Mouse (Mus musculus) G1E (cell line): ENCODE results near the gene Spen. TPM values are rescaled to one million over a fixed set of nuclear protein-coding genes. Genes with fewer than 3 reads are reported as not detected.
A peak's percentile ranks its signal among the peaks of the same experiment; 100 is the strongest.

Source experiments
- ATAC-seq: 2 replicates; pipeline ENCODE4 v1.8.0; 2016; ENCODE audit warnings: mild to moderate bottlenecking; ENCODE audit not compliant: insufficient number of reproducible peaks, poor library complexity, low FRiP score, severe bottlenecking; ENCODE audit errors: extremely low read depth
- DNase-seq: peaks from one replicate; pipeline ENCODE4 v3.0.0; 2012; ENCODE audit warnings: low spot score
- H3K27me3 ChIP-seq: 2 replicates; pipeline ENCODE4 v1.6.1; 2012; ENCODE audit warnings: mild to moderate bottlenecking, low read length, inconsistent platforms; ENCODE audit not compliant: insufficient read depth
- H3K36me3 ChIP-seq: replicated peaks from 2 replicates; pipeline ENCODE3; 2012; ENCODE audit warnings: mild to moderate bottlenecking, inconsistent platforms
- H3K4me1 ChIP-seq: 2 replicates; pipeline ENCODE4 v1.6.1; 2012; ENCODE audit warnings: low read depth, low read length, inconsistent platforms, mixed read lengths; ENCODE audit not compliant: insufficient read depth
- H3K4me3 ChIP-seq: 2 replicates; pipeline ENCODE4 v1.5.1; 2012; ENCODE audit warnings: low read depth, mild to moderate bottlenecking, inconsistent platforms, low read length, moderate library complexity, mixed read lengths
- H3K9me3 ChIP-seq: replicated peaks from 2 replicates; pipeline ENCODE4 v1.6.1; 2012; ENCODE audit warnings: inconsistent platforms
- CTCF ChIP-seq: IDR thresholded peaks from 2 replicates; pipeline ENCODE4 v1.5.1; 2012; ENCODE audit warnings: low read depth, low read length, inconsistent platforms, mixed read lengths
- GATA1 ChIP-seq: IDR thresholded peaks from 2 replicates; pipeline ENCODE4 v1.6.1; 2012; ENCODE audit warnings: borderline replicate concordance, low read length, inconsistent platforms, mixed read lengths
- GATA2 ChIP-seq: IDR thresholded peaks from 2 replicates; pipeline ENCODE4 v1.6.1; 2012; ENCODE audit warnings: low read depth, low read length, inconsistent platforms, borderline replicate concordance
- POLR2AphosphoS5 ChIP-seq: IDR thresholded peaks from 2 replicates; pipeline ENCODE4 v1.6.1; 2012; ENCODE audit warnings: low read depth, low read length, inconsistent platforms; ENCODE audit not compliant: insufficient replicate concordance
- TAL1 ChIP-seq: conservative IDR thresholded peaks from 2 replicates; pipeline ENCODE4 v1.6.1; 2012; ENCODE audit warnings: low read depth, low read length, inconsistent platforms, mixed read lengths
- polyA plus RNA-seq: library from polyadenylated mRNA; stranded (reverse); fragments of >175 nt; gene quantifications from 2 replicates; pipeline ENCODE4 v1.2.3, GENCODE M21; 2012
- total RNA-seq, 2 experiments: library from RNA; stranded (forward) in 1 of 2; stranded (reverse) in 1 of 2; fragments of 200-1000 nt in 1 of 2; fragments of >200 nt in 1 of 2; fragmentation: Nextera tagmentation in 1 of 2; gene quantifications; 2 replicates each; pipeline ENCODE4 v1.2.3; 2014 to 2017

Gene Spen
- total and polyA plus RNA-seq, 3 experiments: 21.4 to 149 (median 100) TPM

GRCm38 (mm10) chr4:141552484-141552883, 14.1 kb upstream of the Spen start:
- TF ChIP-seq CTCF (no peak), POLR2AphosphoS5 (no peak), TAL1 (no peak), GATA2 (no peak), GATA1 (no peak)

GRCm38 (mm10) chr4:141547299-141547698, 8.9 kb upstream of the Spen start:
- no peaks in the 10 kb centered on the region for H3K36me3 ChIP-seq
- ATAC-seq: no peak
- TF ChIP-seq POLR2AphosphoS5 (no peak), CTCF (no peak), TAL1 (no peak), GATA1 (no peak), GATA2 (no peak)
- H3K27me3 ChIP-seq: no peaks in the 10 kb centered on the region
- no peaks in the 10 kb centered on the region for H3K9me3 ChIP-seq
- peak overlapping the region; percentile 92 for H3K4me3 ChIP-seq
- DNase-seq: no peak
- peaks cover 31% of the 10 kb centered on the region for H3K4me1 ChIP-seq

More at GRCm38 (mm10) chr4:141552484-141552883, 14.1 kb upstream of the Spen start:
- DNase-seq (peak; percentile 67), ATAC-seq (peak; percentile 96)
- peaks cover 30% of the 10 kb centered on the region for H3K4me1 ChIP-seq
- no peaks in the 10 kb centered on the region for H3K36me3 ChIP-seq
- H3K9me3 ChIP-seq: no peaks in the 10 kb centered on the region
- peak overlapping the region; percentile 22; the same call in 1 of the 2 replicates for H3K4me3 ChIP-seq
- no peaks in the 10 kb centered on the region for H3K27me3 ChIP-seq

DNA sequence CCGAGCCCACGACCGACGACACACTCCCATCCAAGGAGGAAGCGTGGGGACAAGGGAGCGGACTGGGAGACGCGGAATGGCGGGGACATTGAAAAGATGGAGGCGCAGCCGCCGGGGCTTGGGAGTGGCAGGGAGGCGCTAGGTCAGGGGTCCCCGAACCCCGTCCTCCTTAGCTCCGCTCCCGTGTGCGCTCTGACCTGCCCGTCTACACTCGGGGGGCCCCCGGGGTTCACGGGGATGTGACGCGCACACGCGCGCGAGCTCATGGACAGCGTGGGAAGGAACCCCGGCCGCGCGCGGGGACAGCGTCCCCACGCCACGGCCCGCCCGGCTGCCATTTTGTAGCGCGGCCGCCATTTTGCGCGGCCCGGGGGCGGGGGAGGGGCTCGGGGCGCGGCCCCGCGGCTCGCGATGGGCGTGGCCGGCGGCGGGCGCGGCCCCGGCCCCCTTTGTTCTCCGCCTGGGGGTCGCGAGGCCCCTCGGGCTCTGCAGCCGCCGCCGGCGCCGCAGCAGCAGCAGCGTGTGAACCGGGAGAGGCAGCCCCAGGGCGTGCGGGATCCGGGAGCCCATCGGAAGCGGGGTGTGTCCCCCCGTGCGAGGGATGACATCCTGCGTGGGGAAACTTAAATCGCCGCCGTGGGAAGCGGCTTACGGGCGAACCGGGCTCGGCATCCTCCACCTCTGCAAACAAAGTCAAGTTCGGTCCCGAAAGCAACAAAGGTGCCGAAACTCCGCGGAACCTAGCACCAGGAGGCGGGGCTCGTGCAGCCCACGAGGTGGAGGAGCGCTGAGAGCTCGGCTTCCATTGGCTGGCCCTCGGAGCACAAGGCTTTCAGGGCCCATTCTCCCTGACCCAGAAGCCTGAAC, 8.2 kb upstream of the Spen start:
- peaks cover 29% of the 10 kb centered on the region for H3K4me1 ChIP-seq
- DNase-seq: peak; percentile 75
- peak overlapping the region; percentile 92 for H3K4me3 ChIP-seq
- TF ChIP-seq GATA1 (no peak), POLR2AphosphoS5 (no peak), GATA2 (no peak), CTCF (no peak), TAL1 (no peak)
- H3K36me3 ChIP-seq: no peaks in the 10 kb centered on the region
- H3K9me3 ChIP-seq: no peaks in the 10 kb centered on the region
- H3K27me3 ChIP-seq: no peaks in the 10 kb centered on the region
- peak; percentile 65 for ATAC-seq

GRCm38 (mm10) chr4:141545743-141546333, 7.4 kb upstream of the Spen start:
- peak; percentile 78 for ATAC-seq
- Histone ChIP-seq H3K4me1 (peaks cover 35% of the 10 kb centered on the region), H3K36me3 (no peaks in the 10 kb centered on the region)

GRCm38 (mm10) chr4:141545071-141545742, 6.8 kb upstream of the Spen start:
- no peaks in the 10 kb centered on the region for H3K27me3 ChIP-seq
- H3K4me3 ChIP-seq: peak overlapping the region; percentile 92
- peaks cover 39% of the 10 kb centered on the region for H3K4me1 ChIP-seq
- H3K36me3 ChIP-seq: no peaks in the 10 kb centered on the region
- H3K9me3 ChIP-seq: no peaks in the 10 kb centered on the region
- TF ChIP-seq POLR2AphosphoS5 (no peak), CTCF (no peak), GATA1 (no peak), GATA2 (no peak), TAL1 (no peak)
- DNase-seq (no peak), ATAC-seq (no peak)

More at GRCm38 (mm10) chr4:141545743-141546333, 7.4 kb upstream of the Spen start:
- DNase-seq: peak; percentile 79
- TF ChIP-seq GATA1 (no peak), TAL1 (no peak), CTCF (no peak), POLR2AphosphoS5 (no peak), GATA2 (no peak)
- Histone ChIP-seq H3K4me3 (peak overlapping the region; percentile 92), H3K9me3 (no peaks in the 10 kb centered on the region), H3K27me3 (no peaks in the 10 kb centered on the region)

- DNase-seq: no peak
- Histone ChIP-seq H3K36me3 (no peaks in the 10 kb centered on the region), H3K4me3 (no peak overlapping the region; the same call in 1 of the 2 replicates), H3K9me3 (no peaks in the 10 kb centered on the region), H3K4me1 (peaks cover 43% of the 10 kb centered on the region), H3K27me3 (no peaks in the 10 kb centered on the region)
- TF ChIP-seq POLR2AphosphoS5 (no peak), GATA2 (no peak), GATA1 (no peak), TAL1 (no peak)
- no peak for ATAC-seq
Measured at GRCm38 (mm10) chr4:141544536-141544935, 6.1 kb upstream of the Spen start.
